Mouse (Mus musculus): Measurements from ENCODE around the gene Car5a. TPM values are rescaled to one million over a fixed set of nuclear protein-coding genes. Genes with fewer than 3 reads are reported as not detected.
A peak's percentile ranks its signal among the peaks of the same experiment; 100 is the strongest.

Car5a gene
- total RNA-seq, 2 experiments from 2014 or later = not detected

DNA sequence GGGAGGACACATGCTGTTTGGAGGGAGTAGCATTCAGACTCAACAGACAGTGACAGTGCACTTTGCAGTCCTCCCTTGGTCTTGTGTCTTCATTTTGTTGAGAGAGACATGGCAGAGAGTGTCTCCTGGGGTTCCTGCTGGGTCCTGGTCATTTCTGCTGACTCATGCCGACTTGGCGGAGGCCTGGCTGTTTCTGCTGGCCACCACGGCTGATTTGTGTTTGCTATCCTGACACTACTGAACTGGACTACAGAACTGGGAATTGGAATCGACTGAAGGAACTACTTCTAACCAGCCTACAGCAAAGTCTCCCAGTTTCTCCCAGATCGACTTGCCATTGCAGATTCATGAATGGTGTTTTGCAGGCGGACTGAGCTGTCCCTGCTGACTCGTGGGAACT, 6.0 kb downstream of the Car5a start:
- DNase-seq = no peak
- intact Hi-C loops (cut with DNase I; ENCODE audit: low total_unique reads) = no loop called here

DNA sequence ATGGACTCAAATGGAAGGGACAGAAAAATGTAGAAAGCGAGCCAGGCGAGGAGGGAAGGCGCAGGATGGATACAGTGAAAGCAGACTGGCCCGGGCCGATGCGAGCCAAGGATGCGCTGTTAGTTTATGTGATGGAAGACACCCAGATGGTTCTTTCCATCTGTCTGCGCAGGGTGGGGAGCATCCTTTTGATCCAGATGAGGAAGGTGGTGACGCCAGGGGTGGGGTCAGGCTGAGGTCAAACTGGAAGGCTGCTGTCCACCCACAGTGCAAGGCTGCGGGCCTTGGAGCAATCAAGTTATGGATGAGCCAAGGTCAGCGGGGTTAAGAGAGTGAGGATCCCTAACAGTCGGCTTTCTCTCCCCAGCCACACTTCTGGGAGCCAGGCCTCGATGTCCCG, 8.3 kb downstream of the Car5a start:
- intact Hi-C loops (cut with DNase I; ENCODE audit: low total_unique reads) = no loop called here
- DNase-seq = peak; percentile 67

DNA sequence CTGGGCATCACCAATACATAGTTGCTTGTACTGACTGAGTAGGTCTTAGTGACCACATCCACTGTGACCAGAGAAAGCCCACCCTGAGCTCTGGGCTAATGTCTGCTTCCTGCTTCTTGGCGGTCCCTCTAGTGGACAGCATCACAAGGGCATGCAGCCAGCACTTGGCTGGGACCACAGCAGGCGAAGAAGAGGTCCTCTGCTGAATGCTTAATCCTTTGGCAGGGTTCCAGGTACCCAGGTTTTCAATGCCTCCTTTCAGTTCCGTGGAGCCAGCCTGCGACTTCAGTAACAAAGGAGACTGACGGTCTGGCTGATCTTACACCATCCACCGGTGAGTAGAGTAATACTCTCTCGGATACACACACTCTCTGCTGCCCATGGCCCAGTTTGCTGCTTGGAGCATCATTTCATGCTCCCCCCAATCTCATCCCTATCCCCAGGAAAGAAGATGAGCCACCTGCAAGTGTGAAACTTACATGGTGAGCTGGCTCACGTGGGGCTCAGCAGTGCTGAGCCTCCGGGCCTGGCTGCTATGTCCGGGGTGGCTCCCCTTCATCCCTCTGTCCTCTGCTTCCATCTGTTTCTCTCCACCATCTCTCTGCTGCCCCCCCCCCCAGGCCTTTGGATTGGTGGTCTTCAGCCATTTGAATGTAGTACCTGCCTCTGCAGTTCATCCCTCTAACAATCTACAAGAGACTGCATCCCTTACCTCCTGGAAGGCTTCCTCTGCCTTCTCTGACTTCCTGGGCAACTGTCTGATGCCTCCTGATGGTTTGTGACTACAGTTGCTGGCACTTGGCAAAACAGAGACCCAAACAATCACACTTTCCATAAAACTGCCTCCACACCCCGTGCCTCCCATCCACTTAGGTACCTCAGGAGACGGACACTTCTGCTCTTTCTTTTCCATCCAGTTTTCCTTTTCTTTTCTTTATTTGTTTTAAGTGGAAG, 9.1 kb downstream of the Car5a start:
- intact Hi-C loops (cut with DNase I; ENCODE audit: low total_unique reads) = no loop called here
- peak; percentile 66 for DNase-seq

DNA sequence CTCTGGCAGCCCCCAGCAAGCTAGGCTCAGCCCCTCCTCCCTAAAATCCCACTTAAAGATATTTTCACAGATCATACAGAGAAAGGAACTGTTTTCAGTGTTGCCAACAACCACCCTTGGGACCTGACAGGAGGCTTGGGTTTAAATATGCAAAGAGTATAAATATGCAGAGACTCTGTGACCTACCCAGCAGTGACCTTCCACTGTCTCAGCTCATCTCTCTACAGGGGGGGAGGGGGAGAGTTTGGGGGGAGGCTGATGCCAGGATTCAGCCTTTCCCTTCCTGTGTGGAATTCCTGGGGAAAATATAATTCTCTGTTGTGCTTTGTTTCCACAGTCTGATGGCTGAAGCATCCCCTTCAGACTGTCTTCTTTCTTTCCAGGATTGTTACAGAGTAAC, 9.8 kb downstream of the Car5a start:
- intact Hi-C loops (cut with DNase I; ENCODE audit: low total_unique reads) = no loop called here

DNA sequence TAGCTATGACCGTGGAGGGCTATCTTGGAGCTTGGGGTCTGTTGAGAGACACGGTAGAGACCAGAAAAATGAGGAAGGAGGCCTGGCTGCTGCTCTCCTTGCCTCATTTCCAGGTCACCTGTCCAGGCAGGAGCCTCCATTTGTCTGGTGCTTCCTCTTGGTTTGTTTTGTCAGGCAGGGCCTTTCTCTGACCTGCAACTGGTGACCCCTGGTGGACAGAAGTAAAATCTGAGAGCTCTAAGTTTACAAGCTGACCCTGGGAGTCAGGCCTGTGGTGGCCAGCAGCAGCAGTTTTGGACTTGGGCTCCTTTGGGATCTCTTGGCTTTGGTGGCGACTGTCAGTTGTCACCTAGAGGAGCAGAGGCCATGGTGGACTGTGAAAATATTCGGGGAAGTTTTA, 10.2 kb downstream of the Car5a start:
- DNase-seq = peak; percentile 39
- intact Hi-C loops (cut with DNase I; ENCODE audit: low total_unique reads) = no loop called here

More for the DNA sequence above, 9.8 kb downstream of the Car5a start:
- no peak for DNase-seq

DNA sequence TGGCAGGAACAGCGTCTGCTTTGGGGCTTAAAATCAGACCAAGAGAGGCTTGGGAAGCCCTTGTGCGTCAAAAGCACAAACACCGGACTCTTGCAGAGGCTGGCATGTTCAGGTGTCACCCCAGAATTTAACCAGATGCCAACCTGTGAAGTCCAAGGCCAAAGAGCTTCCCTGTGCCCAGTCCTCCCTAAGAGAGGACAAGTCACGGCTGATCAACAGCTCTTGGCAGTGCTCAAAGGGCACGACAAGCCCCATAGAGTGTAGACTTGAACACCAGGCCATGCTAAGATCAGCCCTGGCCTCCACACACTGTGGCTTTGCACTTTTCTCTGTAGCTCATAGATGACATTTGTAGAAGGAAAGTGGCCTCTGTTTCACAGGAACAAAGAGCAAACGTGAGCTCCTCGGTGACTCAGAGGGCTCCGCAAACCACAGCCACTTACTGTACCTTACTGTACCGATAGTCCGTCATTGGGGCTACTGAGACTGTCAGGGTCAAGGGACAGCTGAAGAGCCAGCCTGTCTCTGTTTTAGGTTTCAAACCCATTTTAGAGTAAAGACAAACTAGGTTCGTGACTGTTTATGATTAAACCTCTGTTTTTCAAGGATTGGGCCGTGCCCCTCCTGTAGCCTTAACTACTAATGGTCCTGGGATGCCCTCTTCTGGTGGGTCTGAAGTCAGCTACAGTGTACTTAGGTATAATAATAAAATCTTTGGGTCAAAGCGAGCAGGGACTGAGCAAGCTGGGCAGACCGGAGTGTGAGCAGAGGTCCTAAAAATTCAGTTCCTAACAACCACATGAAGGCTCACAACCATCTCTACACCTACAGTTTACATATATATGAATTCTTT, 11.8 kb downstream of the Car5a start:
- intact Hi-C loops (cut with DNase I; ENCODE audit: low total_unique reads) = no loop called here
- no peak for DNase-seq

DNA sequence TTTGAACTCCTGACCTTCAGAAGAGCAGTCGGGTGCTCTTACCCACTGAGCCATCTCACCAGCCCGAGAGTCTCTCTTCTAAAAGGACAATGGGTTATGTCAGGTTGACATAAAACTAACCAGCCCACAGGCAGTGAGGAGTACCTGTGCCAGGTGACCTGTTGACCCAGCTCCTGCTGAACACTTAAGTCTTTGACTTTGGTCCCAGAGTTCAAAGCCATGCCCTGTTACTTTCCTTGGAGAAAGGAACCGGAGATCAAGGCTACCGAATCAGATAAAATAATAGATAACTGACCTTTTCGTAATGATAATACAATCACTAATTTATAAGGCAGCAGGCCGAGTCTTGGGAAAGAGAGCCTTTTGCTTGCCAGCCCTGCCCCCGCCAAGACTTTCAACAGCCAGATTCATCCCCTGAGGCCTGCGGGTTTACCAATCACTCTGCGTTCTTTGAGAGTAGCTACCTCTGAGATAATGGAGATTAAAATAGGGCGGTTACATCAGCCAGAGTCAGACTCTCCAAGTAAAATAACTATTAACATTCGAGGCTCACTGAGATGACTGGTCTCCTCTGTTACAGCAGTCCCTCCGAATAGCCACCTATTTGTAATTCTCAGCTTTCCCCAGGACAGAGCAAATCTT, 12.6 kb downstream of the Car5a start:
- intact Hi-C loops (cut with DNase I; ENCODE audit: low total_unique reads) = no loop called here
- DNase-seq = peak; percentile 47

DNA sequence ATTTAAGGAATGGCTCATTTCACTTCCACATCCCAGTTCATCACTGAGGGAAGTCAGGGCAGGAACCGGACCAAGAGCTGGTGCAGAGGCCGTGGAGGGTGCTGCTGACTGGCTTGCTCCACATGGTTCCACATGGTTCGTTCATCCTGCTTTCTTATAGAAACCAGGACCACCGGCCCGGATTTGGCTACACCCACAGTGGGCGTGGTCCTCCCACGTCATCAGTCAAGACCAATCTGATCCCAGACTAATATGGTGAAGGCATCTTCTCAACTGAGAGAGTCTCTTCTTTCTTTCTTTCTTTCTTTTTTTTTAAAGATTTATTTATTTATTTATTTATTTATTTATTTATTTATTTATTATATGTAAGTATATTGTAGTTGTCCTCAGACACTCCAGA, 13.1 kb downstream of the Car5a start:
- intact Hi-C loops (cut with DNase I; ENCODE audit: low total_unique reads) = no loop called here
- DNase-seq = no peak

DNA sequence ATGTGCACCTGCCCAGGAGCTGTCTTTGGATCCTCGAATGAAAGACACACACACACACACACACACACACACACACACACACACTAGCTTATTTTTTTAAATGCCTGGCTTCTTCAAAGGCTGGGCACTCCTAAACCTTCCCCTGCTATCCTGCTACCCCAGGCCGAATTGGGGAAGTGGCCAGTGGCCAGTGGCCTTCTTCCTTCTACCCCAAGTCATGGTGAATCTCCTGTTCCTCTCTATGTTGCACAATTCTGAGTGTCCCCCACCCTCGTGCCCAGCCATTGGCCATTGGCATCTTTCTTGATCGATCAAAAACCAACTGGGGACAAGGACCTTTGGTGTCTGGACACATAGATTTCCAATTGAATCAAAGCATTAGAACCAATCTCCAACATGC, 14.7 kb downstream of the Car5a start:
- intact Hi-C loops (cut with DNase I; ENCODE audit: low total_unique reads) = no loop called here
- no peak for DNase-seq

DNA sequence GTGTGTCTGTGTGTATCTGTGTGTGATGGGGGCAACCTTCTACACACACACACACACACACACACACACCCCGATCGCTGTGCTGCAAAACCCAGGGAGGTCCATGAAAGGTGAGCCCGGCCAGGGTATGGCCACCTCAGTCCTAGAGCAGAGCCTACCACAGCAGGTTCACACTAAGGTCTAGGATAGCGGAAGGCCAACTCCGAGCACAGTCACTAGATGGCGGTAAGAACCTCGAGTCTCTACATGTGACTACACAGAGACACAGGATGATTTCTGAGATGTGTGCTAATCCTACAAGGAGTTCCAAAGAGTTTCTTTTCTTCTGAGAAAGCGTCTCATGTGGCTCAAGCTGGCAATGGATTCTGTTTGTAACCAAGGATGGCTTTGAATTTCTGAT, 17.4 kb downstream of the Car5a start:
- intact Hi-C loops (cut with DNase I; ENCODE audit: low total_unique reads) = no loop called here

DNA sequence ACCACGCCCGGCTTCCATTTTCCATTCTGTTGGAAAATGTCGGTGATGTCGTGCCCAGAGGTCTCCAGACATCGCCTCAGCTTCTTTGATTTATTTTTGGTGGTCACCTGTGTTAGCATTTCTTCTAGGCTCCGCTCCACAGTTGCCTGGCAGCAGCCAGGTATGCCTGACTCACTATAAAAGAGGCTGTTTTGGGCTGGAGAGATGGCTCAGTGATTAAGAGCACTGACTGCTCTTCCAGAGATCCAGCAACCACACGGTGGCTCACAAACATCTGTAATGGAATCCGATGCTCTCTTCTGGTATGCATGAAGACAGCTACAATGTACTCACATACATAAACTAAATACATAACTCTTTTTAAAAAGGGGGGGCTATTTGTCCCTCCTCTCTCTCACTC, 18.4 kb downstream of the Car5a start:
- no peak for DNase-seq
- intact Hi-C loops (cut with DNase I; ENCODE audit: low total_unique reads) = no loop called here

More for the DNA sequence above, 17.4 kb downstream of the Car5a start:
- peak; percentile 71 for DNase-seq

DNA sequence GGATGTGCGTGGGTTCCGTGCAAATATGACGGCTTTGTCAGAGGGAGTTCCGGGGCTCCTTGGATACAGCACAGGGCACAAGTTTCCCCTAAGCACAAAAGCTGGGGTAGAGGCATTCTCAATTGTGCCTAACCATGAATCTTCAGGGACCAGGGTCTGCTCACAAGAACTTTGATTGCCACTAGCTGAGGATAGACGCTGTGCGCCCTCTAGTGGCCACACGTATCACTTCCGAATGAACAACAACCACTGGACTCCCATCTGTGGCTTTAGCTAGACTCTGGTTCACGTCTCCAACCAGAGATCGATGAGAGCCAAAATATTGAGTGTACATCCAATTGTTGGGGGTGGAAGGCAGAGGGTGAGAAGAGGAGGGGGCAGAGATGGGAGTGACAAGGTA, 19.1 kb downstream of the Car5a start:
- intact Hi-C loops (cut with DNase I; ENCODE audit: low total_unique reads) = no loop called here

DNA sequence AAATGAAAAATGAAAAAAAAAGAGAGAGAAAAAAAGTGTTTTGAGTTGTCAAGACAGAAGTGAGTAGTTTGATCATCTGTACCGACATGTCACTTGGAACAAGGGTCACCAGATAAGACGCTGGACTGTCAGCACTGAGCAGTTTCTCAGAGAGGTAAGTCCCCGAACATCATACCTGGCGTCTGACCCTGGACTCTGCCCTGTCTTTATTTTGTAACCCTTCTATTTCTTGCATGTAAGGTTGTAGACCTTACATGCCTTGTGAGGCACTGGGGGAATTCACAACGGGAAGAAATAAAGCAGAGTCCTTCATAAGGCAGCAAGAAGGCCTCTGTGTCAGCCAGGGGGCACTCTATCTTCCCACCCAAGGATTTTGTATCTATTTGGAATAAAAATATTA, 20.0 kb downstream of the Car5a start:
- no peak for DNase-seq
- intact Hi-C loops (cut with DNase I; ENCODE audit: low total_unique reads) = no loop called here

More for the DNA sequence above, 19.1 kb downstream of the Car5a start:
- peak; percentile 71 for DNase-seq

DNA sequence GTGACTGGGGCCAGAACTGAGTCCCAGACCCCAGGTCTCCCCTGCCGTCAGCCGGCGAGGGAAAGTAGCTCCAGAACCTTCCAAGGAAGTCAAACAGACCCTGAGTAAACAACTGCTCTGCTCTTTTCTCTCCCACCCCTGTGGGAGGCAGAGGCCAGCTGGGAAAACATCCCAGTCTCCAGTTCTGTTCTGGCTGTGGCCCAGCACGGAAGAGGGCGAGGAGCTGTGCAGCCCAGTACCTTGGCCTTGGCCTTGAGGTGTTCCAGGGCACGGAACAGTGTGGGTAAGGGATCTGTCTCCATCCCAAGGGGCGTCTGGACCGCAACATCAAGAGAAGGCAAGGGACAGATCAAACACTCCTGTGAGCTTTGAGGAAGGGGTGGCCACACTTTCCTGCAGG, 22.6 kb downstream of the Car5a start:
- DNase-seq = peak; percentile 55
- intact Hi-C loops (cut with DNase I; ENCODE audit: low total_unique reads) = no loop called here

DNA sequence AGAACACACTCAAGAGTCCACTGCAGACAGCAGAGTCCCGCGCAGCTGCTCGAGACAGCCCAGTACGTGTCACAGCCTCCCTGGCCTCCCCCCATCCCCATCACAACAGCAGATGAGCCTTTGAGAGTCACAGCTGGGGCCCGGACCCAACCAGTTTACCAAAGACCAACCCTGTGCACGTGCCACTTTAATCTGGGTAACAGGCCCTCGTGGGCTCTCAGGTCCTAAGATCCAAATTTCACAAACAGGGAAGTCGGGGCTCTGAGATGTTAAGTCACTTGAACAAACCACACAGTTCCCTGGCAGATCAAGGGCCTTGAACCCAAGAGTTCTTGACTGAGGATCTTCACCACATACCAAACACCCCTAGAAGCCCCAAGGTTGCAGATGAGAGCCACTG, 23.1 kb downstream of the Car5a start:
- no peak for DNase-seq
- intact Hi-C loops (cut with DNase I; ENCODE audit: low total_unique reads) = no loop called here

DNA sequence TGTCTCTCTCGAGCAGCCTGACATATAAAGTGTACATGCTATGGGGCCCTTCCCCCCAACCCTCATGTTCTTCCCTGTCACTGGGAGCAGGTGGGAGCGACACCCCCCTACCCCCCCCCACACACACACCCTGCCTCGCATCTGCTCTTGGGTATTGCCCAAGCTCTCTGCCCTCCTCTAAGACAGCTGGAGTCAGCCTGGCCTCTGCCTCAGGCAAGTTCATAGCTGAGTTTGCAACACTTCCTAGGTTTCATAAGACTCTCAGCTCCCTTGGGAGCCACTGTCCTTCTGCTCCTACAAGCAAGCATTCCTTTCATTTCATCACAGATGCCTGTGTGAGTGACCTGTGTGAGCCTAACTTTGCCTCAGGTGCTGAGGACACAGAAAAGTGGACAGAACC, 25.0 kb downstream of the Car5a start:
- intact Hi-C loops (cut with DNase I; ENCODE audit: low total_unique reads) = no loop called here
- DNase-seq = no peak

DNA sequence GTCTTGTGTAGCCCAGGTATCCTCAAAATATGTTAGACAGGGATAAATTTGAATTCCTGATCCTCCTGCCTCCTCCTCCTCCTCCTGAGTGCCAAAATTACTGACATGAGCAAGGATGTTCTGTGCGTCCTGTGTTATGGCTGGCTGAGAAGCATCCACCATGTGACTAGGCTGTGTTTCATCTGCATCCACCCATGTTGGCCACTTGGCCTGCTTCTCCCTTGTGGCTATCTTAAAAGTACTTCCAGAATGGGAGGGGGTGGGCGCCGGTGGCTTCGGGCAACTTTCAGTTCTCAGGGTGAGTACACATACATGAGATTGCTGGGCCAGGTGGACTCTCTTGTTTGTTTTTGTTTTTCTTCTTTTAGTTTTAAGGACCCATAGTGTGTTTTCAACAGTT, 25.5 kb downstream of the Car5a start:
- intact Hi-C loops (cut with DNase I; ENCODE audit: low total_unique reads) = no loop called here
- DNase-seq = no peak

DNA sequence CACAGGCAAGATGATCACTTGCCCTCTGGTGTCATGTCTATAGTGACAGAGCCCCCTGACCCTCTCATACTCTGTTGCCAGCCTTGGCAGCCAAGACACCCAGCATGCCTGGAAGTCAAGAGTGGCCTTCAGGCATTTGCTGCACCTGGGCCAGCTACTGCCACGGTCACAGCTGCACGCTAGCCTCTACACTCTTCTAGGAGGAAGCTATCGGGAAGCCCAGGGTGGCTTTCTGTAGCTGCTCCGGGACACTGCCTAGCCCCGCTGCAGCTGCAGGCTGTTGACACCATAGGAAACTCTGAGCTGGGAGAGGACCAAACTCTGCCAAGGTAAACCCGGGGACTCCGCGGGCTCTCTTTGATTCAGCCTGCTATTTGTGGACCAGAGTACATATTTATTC, 31.3 kb downstream of the Car5a start:
- no peak for DNase-seq
- intact Hi-C loops (cut with DNase I; ENCODE audit: low total_unique reads) = no loop called here

DNA sequence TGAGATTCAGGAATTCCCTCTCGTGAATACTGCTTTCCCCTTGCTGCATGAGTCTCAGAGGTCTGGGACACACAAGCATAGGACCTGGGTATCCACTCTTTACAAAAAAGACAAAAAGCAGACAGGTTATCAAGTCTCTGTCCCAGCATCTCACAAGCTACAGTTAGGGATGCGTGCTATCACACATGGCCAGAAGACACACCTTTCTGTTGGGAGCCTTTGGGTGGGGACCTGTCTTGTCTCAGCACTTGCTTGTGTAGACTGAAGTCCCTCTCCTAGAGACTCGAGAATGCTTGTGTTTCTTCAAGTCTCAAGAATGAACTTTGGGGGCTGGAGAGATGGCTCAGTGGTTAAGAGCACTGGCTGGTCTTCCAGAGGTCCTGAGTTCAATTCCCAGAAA, 31.9 kb downstream of the Car5a start:
- DNase-seq = no peak
- intact Hi-C loops (cut with DNase I; ENCODE audit: low total_unique reads) = no loop called here

DNA sequence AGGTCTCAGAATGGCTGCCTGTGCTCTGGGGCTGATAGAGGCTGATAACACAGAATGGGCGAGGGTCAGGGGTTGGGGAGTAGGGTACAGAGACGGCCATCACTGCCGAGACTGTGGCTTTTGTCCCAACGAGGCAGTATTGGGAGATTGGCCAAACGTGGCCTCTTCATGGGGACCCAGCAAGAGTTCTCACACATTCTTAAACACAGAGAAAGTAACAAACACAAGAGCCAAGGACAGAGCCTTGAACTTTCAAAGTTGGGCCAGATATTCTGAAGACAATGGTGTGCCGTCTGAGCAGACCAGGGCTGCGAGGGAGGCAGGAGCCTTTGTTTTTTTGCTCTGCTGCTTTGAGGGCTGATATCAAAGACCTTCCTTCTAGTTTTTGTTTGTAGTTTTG, 32.7 kb downstream of the Car5a start:
- no peak for DNase-seq
- intact Hi-C loops (cut with DNase I; ENCODE audit: low total_unique reads) = loop anchor here (2.0 kb wide), 1 partner anchor 39 kb away; no protein-coding TSS in a partner anchor
